Mouse (Mus musculus) embryonic fibroblast, embryonic 13.5 days (primary cell): Measurements from ENCODE around the gene Rhox8.
"Not testable (repeated sequence)": the region's sequence is repeated elsewhere in the genome, so short reads cannot be mapped to it uniquely, and the experiment has no call there.

Experiments used
- CTCF ChIP-seq: IDR thresholded peaks from 2 replicates; pipeline ENCODE4 v1.5.1; 2011; ENCODE audit warnings: mild to moderate bottlenecking, control low read depth, low read length, moderate library complexity, borderline replicate concordance; ENCODE audit not compliant: insufficient read depth
- POLR2A ChIP-seq: IDR thresholded peaks from 2 replicates; pipeline ENCODE4 v1.6.1; 2011; ENCODE audit warnings: low read depth, mild to moderate bottlenecking, control low read depth, low read length, moderate library complexity

- not testable (repeated sequence) for TF ChIP-seq POLR2A, CTCF
Observed at GRCm38 (mm10) chrX:37826610-37827009, 52.1 kb downstream of the Rhox8 start, which contains the start of gene Rhox6.
